Mouse (Mus musculus) kidney, adult 2 months (tissue): ENCODE measurements around the gene Sec31b.

Source experiments
- CTCF ChIP-seq: fragments of 200-500 bp; conservative IDR thresholded peaks from 2 replicates; pipeline ENCODE4 v1.5.1; 2011; ENCODE audit warnings: low read depth, mild to moderate bottlenecking, control low read depth, low read length, moderate library complexity, mixed read lengths; ENCODE audit not compliant: insufficient read depth, insufficient read length
- POLR2A ChIP-seq: fragments of 200-500 bp; IDR thresholded peaks from one replicate; pipeline ENCODE4 v1.6.1; 2011; ENCODE audit warnings: low read depth, low read length, control low read depth

DNA sequence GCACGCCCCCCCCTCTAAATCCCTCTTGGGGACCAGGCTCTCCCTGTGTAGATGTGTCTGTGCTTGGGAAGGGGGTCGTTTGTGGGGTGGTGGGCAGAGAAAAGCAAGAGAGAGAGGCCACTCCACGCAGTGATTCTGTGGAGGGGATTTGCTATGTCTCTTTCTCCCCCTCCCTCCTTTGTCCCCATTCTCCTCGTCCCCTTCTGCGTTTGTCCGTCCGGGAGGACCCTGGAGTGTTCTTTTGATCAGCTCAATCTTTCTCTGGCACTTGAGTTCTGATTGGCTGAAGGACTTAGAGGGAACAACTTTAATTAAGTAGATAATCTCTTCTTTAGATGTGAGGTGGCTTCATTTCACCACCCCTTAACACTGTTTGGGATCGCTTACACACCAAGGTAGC is 52.5 kb downstream of the Sec31b start, which contains the start of gene Wnt8b:
- TF ChIP-seq CTCF (no peak), POLR2A (no peak)
